ENCODE assay signal across 25 mouse cellular contexts in the genomic region with DNA sequence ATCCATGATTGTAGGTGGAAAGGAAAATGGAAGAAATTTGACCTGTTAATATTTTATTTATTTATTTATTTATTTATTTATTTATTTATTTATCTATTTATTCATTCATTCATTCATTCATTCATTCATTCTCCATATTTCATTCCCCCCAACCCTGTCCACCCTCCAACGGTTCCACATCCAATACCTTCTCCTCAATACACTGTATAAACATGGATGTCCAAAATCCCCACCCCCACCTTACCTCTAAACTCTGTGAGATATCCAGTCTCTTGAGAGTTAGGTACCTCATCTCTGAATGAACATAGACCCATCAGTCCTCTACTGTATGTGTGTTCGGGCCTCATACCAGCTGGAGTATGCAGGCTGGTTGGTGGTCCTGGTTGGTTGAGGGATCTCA.
DNase-seq lines count a peak whose midpoint lies in the region; ATAC-seq lines count a peak whose summit lies in the region.
"Had no signal": no experiment of that assay in that cellular context is flagged by ENCODE, and none has a peak within 500 bp of the region (broad histone marks: within the 10 kb centered on the region; RNA-seq: fewer than 3 reads in every experiment).

No protein-coding gene starts in this region.

- H3K4me3 ChIP-seq in embryonic facial prominence, embryonic 11.5 days (ENCODE audit: low read depth, low read length) = no peak overlapping the region
- H3K4me3 ChIP-seq in embryonic facial prominence, embryonic 10.5 days = no peak overlapping the region
- H3K4me3 ChIP-seq in kidney, embryonic 15.5 days (replicated peaks) = no peak overlapping the region
- H3K4me3 ChIP-seq in midbrain, embryonic 14.5 days (replicated peaks; ENCODE audit: low read depth, low read length) = no peak overlapping the region
- H3K4me3 ChIP-seq in midbrain, embryonic 10.5 days = no peak overlapping the region
- H3K4me3 ChIP-seq in intestine, embryonic 15.5 days (replicated peaks) = no peak overlapping the region
- H3K4me3 ChIP-seq: embryonic facial prominence, embryonic 13.5 days; erythroblast, embryonic 14.5 days; forebrain, embryonic 12.5 days; forebrain, embryonic 15.5 days; heart, embryonic 13.5 days had no signal

- ATAC-seq in embryonic facial prominence, embryonic 11.5 days (replicated peaks; ENCODE audit: insufficient number of reproducible peaks, low FRiP score, low TSS enrichment, low read depth) = 0 out of 2 replicates have a peak, but pooled peaks have one; percentile 67
- 0 out of 2 replicates have a peak, but pooled peaks have one; percentile 52 for ATAC-seq in kidney, embryonic 15.5 days (replicated peaks; ENCODE audit: low FRiP score)
- peak; percentile 48; the same call in 1 of the 2 replicates for ATAC-seq in midbrain, embryonic 14.5 days (ENCODE audit: low FRiP score, low TSS enrichment)
- ATAC-seq in intestine, embryonic 15.5 days = no peak
- ATAC-seq: activated CD4-positive, CD25-positive, alpha-beta regulatory T cell, adult 4 months; forebrain, embryonic 15.5 days; hindbrain, postnatal 0 days had no signal

- no peak overlapping the region for H3K27ac ChIP-seq in embryonic facial prominence, embryonic 11.5 days (replicated peaks; ENCODE audit: low read depth, low read length)
- H3K27ac ChIP-seq in embryonic facial prominence, embryonic 10.5 days (replicated peaks) = no peak overlapping the region
- no peak overlapping the region for H3K27ac ChIP-seq in kidney, embryonic 15.5 days
- no peak overlapping the region for H3K27ac ChIP-seq in midbrain, embryonic 14.5 days (replicated peaks; ENCODE audit: low read depth, low read length)
- no peak overlapping the region for H3K27ac ChIP-seq in midbrain, embryonic 10.5 days (replicated peaks)
- no peak overlapping the region for H3K27ac ChIP-seq in intestine, embryonic 15.5 days
- H3K27ac ChIP-seq: embryonic facial prominence, embryonic 13.5 days; forebrain, embryonic 12.5 days; forebrain, embryonic 15.5 days; heart, embryonic 13.5 days; hindbrain, embryonic 14.5 days; hindbrain, postnatal 0 days had no signal

- H3K4me2 ChIP-seq in embryonic facial prominence, embryonic 11.5 days (ENCODE audit: low read depth, low read length) = no peak overlapping the region
- H3K4me2 ChIP-seq in kidney, embryonic 15.5 days = no peak overlapping the region
- H3K4me2 ChIP-seq in midbrain, embryonic 14.5 days (ENCODE audit: low read length) = no peak overlapping the region
- H3K4me2 ChIP-seq in intestine, embryonic 15.5 days (replicated peaks) = no peak overlapping the region
- H3K4me2 ChIP-seq: embryonic facial prominence, embryonic 13.5 days; forebrain, embryonic 12.5 days; forebrain, embryonic 15.5 days; heart, embryonic 13.5 days; hindbrain, embryonic 14.5 days had no signal

- no peak overlapping the region for H3K9ac ChIP-seq in embryonic facial prominence, embryonic 11.5 days (replicated peaks; ENCODE audit: low read length)
- no peak overlapping the region for H3K9ac ChIP-seq in kidney, embryonic 15.5 days
- no peak overlapping the region for H3K9ac ChIP-seq in midbrain, embryonic 14.5 days (replicated peaks; ENCODE audit: low read length)
- no peak overlapping the region for H3K9ac ChIP-seq in intestine, embryonic 15.5 days
- H3K9ac ChIP-seq: embryonic facial prominence, embryonic 13.5 days; forebrain, embryonic 12.5 days; forebrain, embryonic 15.5 days; heart, embryonic 13.5 days; hindbrain, embryonic 14.5 days had no signal

- no peaks in the 10 kb centered on the region for H3K9me3 ChIP-seq in embryonic facial prominence, embryonic 11.5 days (replicated peaks; ENCODE audit: control insufficient read depth, low read length)
- no peaks in the 10 kb centered on the region for H3K9me3 ChIP-seq in embryonic facial prominence, embryonic 10.5 days
- H3K9me3 ChIP-seq in kidney, embryonic 15.5 days (replicated peaks) = no peaks in the 10 kb centered on the region
- H3K9me3 ChIP-seq in midbrain, embryonic 14.5 days (ENCODE audit: control insufficient read depth, low read length) = no peaks in the 10 kb centered on the region
- H3K9me3 ChIP-seq in midbrain, embryonic 10.5 days (replicated peaks) = no peaks in the 10 kb centered on the region
- H3K9me3 ChIP-seq in intestine, embryonic 15.5 days = no peaks in the 10 kb centered on the region
- H3K9me3 ChIP-seq: embryonic facial prominence, embryonic 13.5 days; forebrain, embryonic 12.5 days; forebrain, embryonic 15.5 days; heart, embryonic 13.5 days had no signal

- DNase-seq in embryonic facial prominence, embryonic 11.5 days (ENCODE audit: low spot score) = no peak
- DNase-seq in embryonic facial prominence, embryonic 10.5 days (ENCODE audit: low spot score) = no peak
- DNase-seq in kidney, adult 8-10 months = no peak
- DNase-seq in midbrain, embryonic 14.5 days = no peak
- no peak for DNase-seq in midbrain, embryonic 10.5 days (ENCODE audit: low spot score)
- DNase-seq: adrenal gland, adult 8-10 months; adrenal gland, postnatal 25 days; cerebellum, adult 11-12 months; cerebellum, adult 8-10 months; cerebellum, postnatal 10 days; cerebellum, postnatal 36 days; embryo, embryonic 11 days; gastrocnemius, postnatal 25 days; heart, adult 18-20 months; heart, postnatal 14 days had no signal

- 92% methylated on average over 2 of the region's 2 CpGs for WGBS in embryonic facial prominence, embryonic 11.5 days
- WGBS in embryonic facial prominence, embryonic 10.5 days = 95% methylated on average over 2 of the region's 2 CpGs
- 95% methylated on average over 2 of the region's 2 CpGs for WGBS in kidney, embryonic 15.5 days
- 94% methylated on average over 2 of the region's 2 CpGs for WGBS in midbrain, embryonic 14.5 days
- 92% methylated on average over 2 of the region's 2 CpGs for WGBS in midbrain, embryonic 10.5 days
- WGBS in intestine, embryonic 15.5 days = 95% methylated on average over 2 of the region's 2 CpGs

- no peaks in the 10 kb centered on the region for H3K4me1 ChIP-seq in embryonic facial prominence, embryonic 11.5 days (ENCODE audit: control insufficient read depth, insufficient read depth, low read length)
- H3K4me1 ChIP-seq in embryonic facial prominence, embryonic 10.5 days = no peaks in the 10 kb centered on the region
- no peaks in the 10 kb centered on the region for H3K4me1 ChIP-seq in kidney, embryonic 15.5 days
- no peaks in the 10 kb centered on the region for H3K4me1 ChIP-seq in midbrain, embryonic 14.5 days (ENCODE audit: control insufficient read depth, insufficient read depth, low read length)
- H3K4me1 ChIP-seq in midbrain, embryonic 10.5 days = no peaks in the 10 kb centered on the region
- no peaks in the 10 kb centered on the region for H3K4me1 ChIP-seq in intestine, embryonic 15.5 days (replicated peaks)
- H3K4me1 ChIP-seq: embryonic facial prominence, embryonic 13.5 days; forebrain, embryonic 12.5 days; forebrain, embryonic 15.5 days; heart, embryonic 13.5 days had no signal

- H3K27me3 ChIP-seq in embryonic facial prominence, embryonic 11.5 days (ENCODE audit: control insufficient read depth, insufficient read depth, low read length) = no peaks in the 10 kb centered on the region
- no peaks in the 10 kb centered on the region for H3K27me3 ChIP-seq in embryonic facial prominence, embryonic 10.5 days (replicated peaks; ENCODE audit: low read depth, poor library complexity, severe bottlenecking)
- no peaks in the 10 kb centered on the region for H3K27me3 ChIP-seq in kidney, embryonic 15.5 days
- no peaks in the 10 kb centered on the region for H3K27me3 ChIP-seq in midbrain, embryonic 14.5 days (ENCODE audit: control insufficient read depth, insufficient read depth, low read length)
- no peaks in the 10 kb centered on the region for H3K27me3 ChIP-seq in midbrain, embryonic 10.5 days (ENCODE audit: low read depth, poor library complexity, severe bottlenecking)
- no peaks in the 10 kb centered on the region for H3K27me3 ChIP-seq in intestine, embryonic 15.5 days (replicated peaks)
- H3K27me3 ChIP-seq: embryonic facial prominence, embryonic 13.5 days; forebrain, embryonic 12.5 days; forebrain, embryonic 15.5 days; heart, embryonic 13.5 days had no signal

- no peaks in the 10 kb centered on the region for H3K36me3 ChIP-seq in embryonic facial prominence, embryonic 11.5 days (replicated peaks; ENCODE audit: control insufficient read depth, insufficient read depth, low read depth, low read length)
- H3K36me3 ChIP-seq in embryonic facial prominence, embryonic 10.5 days (replicated peaks) = no peaks in the 10 kb centered on the region
- no peaks in the 10 kb centered on the region for H3K36me3 ChIP-seq in kidney, embryonic 15.5 days
- no peaks in the 10 kb centered on the region for H3K36me3 ChIP-seq in midbrain, embryonic 14.5 days (ENCODE audit: control insufficient read depth, insufficient read depth, low read length)
- no peaks in the 10 kb centered on the region for H3K36me3 ChIP-seq in midbrain, embryonic 10.5 days
- H3K36me3 ChIP-seq in intestine, embryonic 15.5 days = no peaks in the 10 kb centered on the region
- H3K36me3 ChIP-seq: embryonic facial prominence, embryonic 13.5 days; forebrain, embryonic 12.5 days; forebrain, embryonic 15.5 days; heart, embryonic 13.5 days had no signal
